Mouse (Mus musculus): ENCODE results near the gene Slc35b2. TPM values are rescaled to one million over a fixed set of nuclear protein-coding genes. Genes with fewer than 3 reads are reported as not detected.
A peak's percentile ranks its signal among the peaks of the same experiment; 100 is the strongest.

The Slc35b2 gene
- polyA plus RNA-seq, 1 experiment from 2014 or later = 90.5 TPM

DNA sequence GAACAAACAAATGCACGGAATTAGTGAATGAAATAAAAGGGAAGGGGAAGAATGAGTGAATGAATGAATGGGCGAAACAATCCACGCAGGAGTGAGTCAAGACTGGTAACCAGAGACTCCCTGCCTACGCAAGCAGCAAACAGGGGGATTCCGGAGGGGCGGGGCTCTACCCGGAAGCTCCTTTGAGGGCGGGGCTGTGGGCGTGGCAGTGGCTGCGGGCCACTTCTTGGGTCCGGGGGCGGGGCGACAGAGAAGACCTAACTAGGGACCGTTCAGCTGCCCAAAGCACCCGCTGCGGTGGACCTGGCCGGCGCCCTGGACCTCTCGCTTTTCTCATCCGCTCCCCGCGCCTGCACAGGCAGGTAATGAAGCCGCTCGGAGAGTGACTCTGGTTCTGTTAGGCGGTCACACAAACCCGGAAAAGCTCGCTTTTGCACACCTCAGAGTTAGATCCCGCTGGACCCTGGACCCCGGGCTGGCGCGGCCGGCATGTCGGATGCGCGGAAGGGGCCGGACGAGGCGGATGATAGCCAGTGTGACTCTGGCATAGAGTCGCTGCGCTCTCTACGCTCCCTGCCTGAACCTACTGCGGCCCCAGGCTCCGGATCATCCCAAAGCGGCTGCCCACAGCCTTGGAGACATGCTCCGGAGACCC is 8.1 kb upstream of the Slc35b2 start, which contains the start of gene Nfkbie:
Gene Nfkbie (plus strand): TSS at position 252 of the 655 bp plus-strand sequence.
- ATAC-seq (ENCODE audit: insufficient number of reproducible peaks, low FRiP score, low TSS enrichment, low read depth) (peak; percentile 63; the same call in 1 of the 2 replicates), DNase-seq (ENCODE audit: low spot score) (peak; percentile 98)
- under 1% methylated on average over 45 of the region's 45 CpGs for WGBS
- peaks cover 6% of the 10 kb centered on the region; the same call in 1 of the 2 replicates for H3K4me1 ChIP-seq (ENCODE audit: control insufficient read depth, insufficient read depth, low read length)
- H3K27ac ChIP-seq (replicated peaks; ENCODE audit: low read depth, low read length) = no peak within 1 kb of the TSS
- H3K27me3 ChIP-seq (ENCODE audit: control insufficient read depth, insufficient read depth, low read length) = peaks cover 9% of the 10 kb centered on the region; the same call in 1 of the 2 replicates
- no peaks in the 10 kb centered on the region for H3K9me3 ChIP-seq (ENCODE audit: control insufficient read depth, low read length)
- H3K36me3 ChIP-seq (ENCODE audit: control insufficient read depth, insufficient read depth, low read length) = no peaks in the 10 kb centered on the region
- H3K4me2 ChIP-seq (ENCODE audit: low read depth, severe bottlenecking) = peak within 1 kb of the TSS; percentile 98
- peak within 1 kb of the TSS; percentile 57 for H3K9ac ChIP-seq (ENCODE audit: low read length)
- peak within 1 kb of the TSS; percentile 65 for H3K4me3 ChIP-seq (ENCODE audit: low read depth, low read length)

DNA sequence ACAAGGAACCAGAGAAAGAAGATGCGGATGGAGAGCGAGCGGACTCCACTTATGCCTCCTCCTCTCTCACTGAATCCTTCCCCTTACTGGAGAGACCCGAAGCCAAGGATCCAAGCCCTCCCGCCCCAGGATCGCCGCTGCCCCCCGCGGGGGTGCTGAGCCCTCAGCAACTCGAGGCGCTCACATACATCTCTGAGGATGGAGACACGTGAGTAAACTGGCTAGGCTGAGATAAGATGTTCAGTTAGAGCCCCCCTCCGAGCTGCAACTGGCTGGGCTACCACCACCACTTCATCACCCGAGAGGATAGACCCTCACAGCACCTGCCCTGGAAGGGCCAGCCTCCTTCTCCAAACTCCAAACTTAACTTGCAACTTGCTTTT is 7.6 kb upstream of the Slc35b2 start:
- Histone ChIP-seq H3K4me3 (ENCODE audit: low read depth, low read length) (peak overlapping the region; percentile 65), H3K9me3 (ENCODE audit: control insufficient read depth, low read length) (no peaks in the 10 kb centered on the region), H3K9ac (ENCODE audit: low read length) (peak overlapping the region; percentile 57), H3K4me1 (ENCODE audit: control insufficient read depth, insufficient read depth, low read length) (peaks cover 6% of the 10 kb centered on the region; the same call in 1 of the 2 replicates), H3K27ac (replicated peaks; ENCODE audit: low read depth, low read length) (no peak overlapping the region), H3K36me3 (ENCODE audit: control insufficient read depth, insufficient read depth, low read length) (no peaks in the 10 kb centered on the region), H3K27me3 (ENCODE audit: control insufficient read depth, insufficient read depth, low read length) (peaks cover 9% of the 10 kb centered on the region; the same call in 1 of the 2 replicates), H3K4me2 (ENCODE audit: low read depth, severe bottlenecking) (peak overlapping the region; percentile 98)
- 4% methylated on average over 14 of the region's 14 CpGs for WGBS
- no peak for DNase-seq (ENCODE audit: low spot score)
- no peak for ATAC-seq (ENCODE audit: insufficient number of reproducible peaks, low FRiP score, low TSS enrichment, low read depth)

DNA sequence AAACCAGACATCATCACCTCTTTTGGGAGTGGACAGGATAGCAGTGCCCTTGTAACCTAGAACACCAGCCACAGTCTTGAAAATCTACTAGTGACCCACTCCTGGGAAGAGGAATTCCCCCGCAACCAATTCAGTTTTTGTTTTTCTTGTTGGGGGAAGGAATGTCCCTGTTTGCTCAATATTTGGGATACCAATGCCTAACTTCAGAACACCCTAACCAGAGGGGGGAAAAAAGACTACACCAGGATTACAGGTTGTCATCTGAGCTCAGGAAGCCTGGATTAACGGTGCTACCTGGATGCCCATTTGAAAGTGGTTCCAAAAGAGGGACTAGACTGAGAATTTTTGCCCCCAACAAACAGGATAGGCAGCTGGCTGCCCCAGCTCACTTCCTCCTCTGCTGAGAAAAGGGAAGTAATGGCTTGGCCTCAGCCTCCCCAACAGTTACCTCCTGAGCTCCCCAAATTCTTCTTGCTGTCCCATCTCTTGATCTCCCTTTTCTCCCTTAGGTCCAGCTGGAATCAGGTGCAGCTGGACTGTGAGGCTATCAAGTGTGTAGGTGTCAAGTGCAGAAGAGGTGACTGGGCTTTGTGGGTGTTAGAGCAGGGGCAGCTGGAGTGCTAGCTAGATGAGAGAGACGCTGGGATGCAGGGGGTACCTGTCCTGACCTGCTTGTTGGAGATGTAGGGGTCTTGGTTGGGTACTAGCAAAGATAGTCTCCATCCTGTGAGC is 7.0 kb upstream of the Slc35b2 start:
- Histone ChIP-seq H3K9ac (ENCODE audit: low read length) (0 out of 2 replicates have a peak overlapping the region, but pooled peaks have one; percentile 57), H3K9me3 (ENCODE audit: control insufficient read depth, low read length) (no peaks in the 10 kb centered on the region), H3K36me3 (ENCODE audit: control insufficient read depth, insufficient read depth, low read length) (no peaks in the 10 kb centered on the region), H3K27me3 (ENCODE audit: control insufficient read depth, insufficient read depth, low read length) (peaks cover 9% of the 10 kb centered on the region; the same call in 1 of the 2 replicates), H3K4me2 (ENCODE audit: low read depth, severe bottlenecking) (peak overlapping the region; percentile 98), H3K4me1 (ENCODE audit: control insufficient read depth, insufficient read depth, low read length) (peaks cover 6% of the 10 kb centered on the region; the same call in 1 of the 2 replicates), H3K27ac (replicated peaks; ENCODE audit: low read depth, low read length) (no peak overlapping the region), H3K4me3 (ENCODE audit: low read depth, low read length) (peak overlapping the region; percentile 65)
- 70% methylated on average over 3 of the region's 3 CpGs for WGBS
- DNase-seq (ENCODE audit: low spot score) (no peak), ATAC-seq (ENCODE audit: insufficient number of reproducible peaks, low FRiP score, low TSS enrichment, low read depth) (no peak)

DNA sequence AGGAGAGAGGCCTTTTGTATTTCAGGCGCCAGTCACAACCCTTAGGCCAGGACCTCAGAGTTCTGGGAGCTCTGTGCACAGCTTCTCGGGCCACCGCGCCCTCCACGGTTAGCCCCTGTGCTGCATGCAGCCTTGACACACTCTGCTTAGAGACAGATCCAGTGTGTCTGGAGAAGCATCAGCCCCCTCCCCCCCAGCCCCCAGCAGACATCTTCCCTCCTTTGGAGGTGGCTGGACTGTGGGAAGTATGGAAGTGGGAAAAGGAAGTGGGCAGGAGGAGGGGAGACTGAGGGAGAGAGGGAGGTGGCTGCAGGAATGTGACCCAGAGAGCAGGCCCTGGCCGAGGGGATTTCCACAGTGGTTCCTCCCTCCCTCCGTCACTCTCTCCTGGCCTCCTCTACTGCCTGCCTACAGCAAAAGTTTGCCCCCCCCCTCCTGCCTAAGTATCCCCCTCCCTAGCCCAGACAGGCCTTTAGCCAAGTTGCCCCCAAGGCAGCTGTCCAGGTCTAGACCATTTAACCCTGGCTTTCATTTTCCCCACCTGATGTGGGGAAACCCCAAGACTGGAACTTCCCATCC is 6.3 kb upstream of the Slc35b2 start:
- Histone ChIP-seq H3K27ac (replicated peaks; ENCODE audit: low read depth, low read length) (no peak overlapping the region), H3K9ac (ENCODE audit: low read length) (no peak overlapping the region), H3K4me1 (ENCODE audit: control insufficient read depth, insufficient read depth, low read length) (peaks cover 4% of the 10 kb centered on the region; the same call in 1 of the 2 replicates), H3K4me3 (ENCODE audit: low read depth, low read length) (no peak overlapping the region), H3K27me3 (ENCODE audit: control insufficient read depth, insufficient read depth, low read length) (peaks cover 9% of the 10 kb centered on the region; the same call in 1 of the 2 replicates), H3K36me3 (ENCODE audit: control insufficient read depth, insufficient read depth, low read length) (no peaks in the 10 kb centered on the region), H3K4me2 (ENCODE audit: low read depth, severe bottlenecking) (0 out of 2 replicates have a peak overlapping the region, but pooled peaks have one; percentile 16), H3K9me3 (ENCODE audit: control insufficient read depth, low read length) (no peaks in the 10 kb centered on the region)
- DNase-seq (ENCODE audit: low spot score) = no peak
- ATAC-seq (ENCODE audit: insufficient number of reproducible peaks, low FRiP score, low TSS enrichment, low read depth) = no peak
- 79% methylated on average over 5 of the region's 7 CpGs for WGBS

DNA sequence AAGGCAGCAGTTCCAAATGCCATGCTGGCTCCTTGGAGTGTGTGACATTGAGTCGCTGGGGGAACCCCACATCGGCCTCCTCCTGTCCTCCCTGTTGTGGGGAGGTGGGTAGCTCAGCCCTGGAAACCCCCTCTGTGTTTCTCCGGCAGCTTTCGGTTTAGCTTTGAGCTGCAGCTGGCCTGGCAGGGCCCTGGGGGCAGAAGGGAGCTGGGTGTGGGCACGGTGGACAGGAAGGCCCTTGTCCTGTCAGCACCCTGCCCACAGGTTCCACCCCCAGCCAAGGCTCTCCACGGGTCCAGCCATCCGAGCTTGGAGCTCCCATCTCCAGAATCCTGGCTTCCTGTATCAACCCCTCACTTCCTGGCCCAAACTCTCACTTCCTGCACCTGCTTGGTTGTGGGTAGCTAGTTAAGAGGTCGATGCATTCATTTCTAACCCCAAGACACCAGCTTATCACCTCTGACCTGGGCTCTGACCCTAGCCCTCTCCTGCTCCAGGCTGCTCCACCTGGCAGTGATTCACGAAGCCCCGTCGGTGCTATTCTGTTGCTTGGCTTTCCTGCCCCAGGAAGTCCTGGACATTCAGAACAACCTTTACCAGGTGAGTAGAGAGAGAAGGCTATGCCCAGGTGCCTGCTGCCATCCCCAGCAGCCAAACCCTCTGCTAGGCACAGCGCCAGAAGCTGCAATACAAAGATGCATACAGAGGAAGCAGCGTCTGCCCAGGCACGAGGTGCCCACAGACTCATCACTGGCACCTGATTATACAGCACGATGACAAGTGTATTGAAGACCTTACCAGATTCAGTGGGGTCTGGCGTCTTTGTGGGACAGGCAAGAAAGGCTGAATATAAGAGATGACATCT is 5.4 kb upstream of the Slc35b2 start:
- H3K36me3 ChIP-seq (ENCODE audit: control insufficient read depth, insufficient read depth, low read length) = no peaks in the 10 kb centered on the region
- WGBS = 73% methylated on average over 16 of the region's 16 CpGs
- H3K27me3 ChIP-seq (ENCODE audit: control insufficient read depth, insufficient read depth, low read length) = peaks cover 9% of the 10 kb centered on the region; the same call in 1 of the 2 replicates
- peaks cover 4% of the 10 kb centered on the region; the same call in 1 of the 2 replicates for H3K4me1 ChIP-seq (ENCODE audit: control insufficient read depth, insufficient read depth, low read length)
- ATAC-seq (ENCODE audit: insufficient number of reproducible peaks, low FRiP score, low TSS enrichment, low read depth) (no peak), DNase-seq (ENCODE audit: low spot score) (no peak)
- no peaks in the 10 kb centered on the region for H3K9me3 ChIP-seq (ENCODE audit: control insufficient read depth, low read length)
- no peak overlapping the region; the same call in 1 of the 2 replicates for H3K4me3 ChIP-seq (ENCODE audit: low read depth, low read length)
- no peak overlapping the region for H3K4me2 ChIP-seq (ENCODE audit: low read depth, severe bottlenecking)
- H3K9ac ChIP-seq (ENCODE audit: low read length) = no peak overlapping the region
- no peak overlapping the region for H3K27ac ChIP-seq (replicated peaks; ENCODE audit: low read depth, low read length)

DNA sequence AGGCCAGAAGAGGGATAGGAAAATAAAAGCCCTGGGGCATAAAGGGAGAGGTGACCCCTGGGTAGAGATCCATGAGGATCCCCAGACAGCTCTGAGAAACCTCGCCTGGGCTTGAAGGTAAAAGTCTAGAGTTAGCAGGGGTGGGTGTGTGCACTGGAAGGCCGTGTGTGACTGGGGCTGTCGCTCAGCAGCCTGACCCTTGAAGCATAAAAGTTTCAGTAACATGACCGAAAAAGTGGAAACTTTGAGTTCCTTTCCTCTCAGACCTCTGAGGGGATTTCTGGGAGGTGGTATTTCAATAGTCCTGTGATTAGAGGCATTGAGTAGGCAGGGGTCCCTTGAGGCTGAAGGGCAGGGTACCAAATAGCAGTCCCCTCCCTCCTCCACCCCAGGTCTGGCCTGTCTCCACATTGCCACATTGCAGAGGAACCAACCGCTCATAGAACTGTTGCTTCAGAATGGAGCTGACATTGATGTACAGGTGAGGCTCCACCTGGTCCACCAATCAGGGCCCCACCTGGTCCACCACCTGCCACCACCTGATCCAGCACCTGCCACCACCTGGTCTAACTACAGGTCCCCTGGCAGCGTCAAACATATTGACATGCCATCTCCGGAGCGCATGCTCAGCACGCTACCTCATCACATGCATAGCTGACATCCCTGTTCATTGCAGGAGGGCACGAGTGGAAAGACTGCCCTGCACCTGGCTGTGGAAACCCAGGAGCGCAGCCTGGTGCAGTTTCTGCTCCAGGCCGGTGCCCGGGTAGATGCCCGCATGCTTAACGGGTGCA is 3.7 kb upstream of the Slc35b2 start:
- 87% methylated on average over 15 of the region's 15 CpGs for WGBS
- peaks cover 9% of the 10 kb centered on the region; the same call in 1 of the 2 replicates for H3K27me3 ChIP-seq (ENCODE audit: control insufficient read depth, insufficient read depth, low read length)
- peaks cover 8% of the 10 kb centered on the region for H3K4me1 ChIP-seq (ENCODE audit: control insufficient read depth, insufficient read depth, low read length)
- H3K9me3 ChIP-seq (ENCODE audit: control insufficient read depth, low read length) = no peaks in the 10 kb centered on the region
- H3K9ac ChIP-seq (ENCODE audit: low read length) = no peak overlapping the region
- no peak for DNase-seq (ENCODE audit: low spot score)
- no peaks in the 10 kb centered on the region for H3K36me3 ChIP-seq (ENCODE audit: control insufficient read depth, insufficient read depth, low read length)
- no peak overlapping the region for H3K4me2 ChIP-seq (ENCODE audit: low read depth, severe bottlenecking)
- no peak for ATAC-seq (ENCODE audit: insufficient number of reproducible peaks, low FRiP score, low TSS enrichment, low read depth)
- no peak overlapping the region for H3K4me3 ChIP-seq (ENCODE audit: low read depth, low read length)
- no peak overlapping the region for H3K27ac ChIP-seq (replicated peaks; ENCODE audit: low read depth, low read length)

DNA sequence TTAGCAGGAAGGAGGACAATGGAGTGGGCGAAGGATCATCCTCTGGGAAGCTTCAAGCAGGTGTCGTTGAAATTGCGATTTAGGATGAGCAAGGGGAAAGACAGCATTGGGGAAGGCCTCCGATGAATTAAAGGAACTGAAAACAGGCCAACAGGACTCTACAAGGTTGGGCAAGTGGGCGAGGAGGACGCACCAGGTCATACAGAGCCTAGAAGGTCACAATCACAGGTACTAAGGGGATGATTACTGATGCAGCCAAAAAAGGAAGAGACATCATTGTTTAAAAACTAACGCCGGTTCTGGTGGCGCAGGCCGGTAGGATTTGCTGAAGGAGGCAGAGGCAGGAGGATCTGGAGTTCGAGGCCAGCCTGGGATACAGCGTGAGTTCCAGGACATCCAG is 458 bp upstream of the Slc35b2 start:
- no peak for ATAC-seq (ENCODE audit: insufficient number of reproducible peaks, low FRiP score, low TSS enrichment, low read depth)
- 81% methylated on average over 12 of the region's 12 CpGs for WGBS

More for the DNA sequence above, 458 bp upstream of the Slc35b2 start:
- Histone ChIP-seq H3K4me2 (ENCODE audit: low read depth, severe bottlenecking) (no peak overlapping the region), H3K27ac (replicated peaks; ENCODE audit: low read depth, low read length) (no peak overlapping the region), H3K9me3 (ENCODE audit: control insufficient read depth, low read length) (no peaks in the 10 kb centered on the region), H3K9ac (ENCODE audit: low read length) (no peak overlapping the region), H3K36me3 (ENCODE audit: control insufficient read depth, insufficient read depth, low read length) (peaks cover 12% of the 10 kb centered on the region), H3K27me3 (ENCODE audit: control insufficient read depth, insufficient read depth, low read length) (no peaks in the 10 kb centered on the region), H3K4me1 (ENCODE audit: control insufficient read depth, insufficient read depth, low read length) (peaks cover 16% of the 10 kb centered on the region), H3K4me3 (ENCODE audit: low read depth, low read length) (peak overlapping the region; percentile 85; the same call in 1 of the 2 replicates)
- DNase-seq (ENCODE audit: low spot score) = no peak
